Mouse (Mus musculus): ENCODE data around the gene Usp10. TPM values are rescaled to one million over a fixed set of nuclear protein-coding genes. Genes with fewer than 3 reads are reported as not detected.

The Usp10 gene
- polyA plus RNA-seq, 1 experiment from 2014 or later, result 144 TPM

GRCm38 (mm10) chr8:119883281-119883680 is 26.9 kb upstream of the Usp10 start:
- H3K9ac ChIP-seq (ENCODE audit: low read length), result no peak overlapping the region
- WGBS, result 89% methylated on average over 7 of the region's 7 CpGs

DNA sequence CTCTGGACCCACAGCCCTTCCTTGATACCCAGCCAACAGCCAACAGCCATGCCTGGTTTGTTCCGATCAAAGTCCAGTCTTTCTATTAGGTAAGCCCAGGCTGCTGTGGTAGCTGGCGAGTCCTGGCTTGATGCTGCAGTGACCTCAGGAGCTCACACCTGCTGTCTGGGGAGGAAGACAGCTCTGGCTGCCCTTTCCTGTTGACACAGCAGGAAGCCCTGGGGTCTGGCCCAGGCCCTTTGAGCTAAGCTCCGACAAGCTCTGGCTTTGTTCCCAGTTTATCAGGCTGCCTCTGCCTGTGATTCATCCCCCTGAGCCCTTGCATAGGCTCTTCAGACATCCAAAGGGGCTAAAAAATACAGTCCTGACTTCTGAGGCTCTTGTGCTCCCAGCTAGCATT is 24.5 kb upstream of the Usp10 start:
- Histone ChIP-seq H3K9me3 (ENCODE audit: control insufficient read depth, low read length) (no peaks in the 10 kb centered on the region), H3K36me3 (ENCODE audit: control insufficient read depth, insufficient read depth, low read length) (no peaks in the 10 kb centered on the region), H3K4me3 (ENCODE audit: low read depth, low read length) (no peak overlapping the region), H3K4me1 (replicated peaks; ENCODE audit: control insufficient read depth, insufficient read depth, low read length) (peaks cover 9% of the 10 kb centered on the region), H3K27me3 (replicated peaks; ENCODE audit: control insufficient read depth, insufficient read depth, low read length) (no peaks in the 10 kb centered on the region), H3K4me2 (ENCODE audit: low read length) (no peak overlapping the region), H3K27ac (ENCODE audit: low read depth) (peak overlapping the region; percentile 51), H3K9ac (ENCODE audit: low read length) (no peak overlapping the region)
- peak; percentile 50 for ATAC-seq (replicated peaks; ENCODE audit: low FRiP score, low TSS enrichment, low read depth)
- WGBS, result 18% methylated on average over 3 of the region's 3 CpGs
- DNase-seq (ENCODE audit: low spot score), result peak; percentile 62

More at GRCm38 (mm10) chr8:119883281-119883680, 26.9 kb upstream of the Usp10 start:
- Histone ChIP-seq H3K36me3 (ENCODE audit: control insufficient read depth, insufficient read depth, low read length) (no peaks in the 10 kb centered on the region), H3K27ac (ENCODE audit: low read depth) (no peak overlapping the region), H3K9me3 (ENCODE audit: control insufficient read depth, low read length) (no peaks in the 10 kb centered on the region), H3K4me3 (ENCODE audit: low read depth, low read length) (no peak overlapping the region), H3K27me3 (replicated peaks; ENCODE audit: control insufficient read depth, insufficient read depth, low read length) (no peaks in the 10 kb centered on the region), H3K4me1 (replicated peaks; ENCODE audit: control insufficient read depth, insufficient read depth, low read length) (peaks cover 9% of the 10 kb centered on the region), H3K4me2 (ENCODE audit: low read length) (no peak overlapping the region)
- ATAC-seq (replicated peaks; ENCODE audit: low FRiP score, low TSS enrichment, low read depth) (no peak), DNase-seq (ENCODE audit: low spot score) (no peak)

DNA sequence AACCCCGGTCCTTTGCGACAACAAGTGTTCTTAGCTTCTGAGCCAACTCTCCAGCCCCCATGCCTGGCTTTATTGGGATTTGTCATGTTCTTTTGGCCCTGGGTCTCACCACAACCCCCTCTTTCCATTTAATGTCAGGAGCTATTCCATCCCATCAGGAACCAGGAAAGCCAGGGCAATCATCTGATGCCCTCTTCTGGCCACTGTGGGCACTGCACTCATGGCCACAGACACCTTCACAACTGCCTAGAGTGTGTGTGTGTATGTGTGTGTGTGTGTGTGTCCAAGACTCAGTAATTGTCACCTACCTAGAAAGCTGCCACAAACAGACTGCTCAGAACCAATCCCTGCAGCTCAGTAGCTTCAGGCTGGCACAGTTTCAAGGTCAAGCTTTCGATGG is 23.0 kb upstream of the Usp10 start:
- Histone ChIP-seq H3K4me1 (replicated peaks; ENCODE audit: control insufficient read depth, insufficient read depth, low read length) (peaks cover 9% of the 10 kb centered on the region), H3K27me3 (replicated peaks; ENCODE audit: control insufficient read depth, insufficient read depth, low read length) (no peaks in the 10 kb centered on the region), H3K27ac (ENCODE audit: low read depth) (no peak overlapping the region), H3K4me2 (ENCODE audit: low read length) (no peak overlapping the region), H3K9me3 (ENCODE audit: control insufficient read depth, low read length) (no peaks in the 10 kb centered on the region), H3K9ac (ENCODE audit: low read length) (no peak overlapping the region), H3K4me3 (ENCODE audit: low read depth, low read length) (no peak overlapping the region), H3K36me3 (ENCODE audit: control insufficient read depth, insufficient read depth, low read length) (no peaks in the 10 kb centered on the region)
- 96% methylated on average over 3 of the region's 3 CpGs for WGBS
- DNase-seq (ENCODE audit: low spot score), result peak; percentile 73
- no peak for ATAC-seq (replicated peaks; ENCODE audit: low FRiP score, low TSS enrichment, low read depth)

DNA sequence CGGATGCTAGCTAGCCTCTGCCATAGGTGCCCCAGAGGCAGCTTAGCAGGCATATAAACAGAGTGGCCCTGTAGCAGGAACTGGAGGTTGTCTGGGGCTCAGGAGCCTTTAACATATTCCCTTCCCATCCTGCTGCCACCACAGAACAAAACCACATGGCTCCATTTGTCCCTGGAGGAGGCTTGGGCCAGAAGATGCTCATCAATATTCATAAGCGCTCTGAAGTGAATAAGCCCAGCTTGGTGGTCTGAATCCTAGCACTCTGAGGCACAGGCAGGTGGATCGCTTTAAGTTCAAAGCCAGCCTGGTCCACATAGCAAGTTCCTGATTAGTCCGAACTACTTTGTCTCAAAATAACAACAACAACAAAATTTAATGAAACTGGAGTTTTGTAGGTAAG is 22.1 kb upstream of the Usp10 start:
- Histone ChIP-seq H3K9me3 (ENCODE audit: control insufficient read depth, low read length) (no peaks in the 10 kb centered on the region), H3K4me2 (ENCODE audit: low read length) (no peak overlapping the region), H3K27ac (ENCODE audit: low read depth) (no peak overlapping the region), H3K4me3 (ENCODE audit: low read depth, low read length) (no peak overlapping the region), H3K27me3 (replicated peaks; ENCODE audit: control insufficient read depth, insufficient read depth, low read length) (no peaks in the 10 kb centered on the region), H3K9ac (ENCODE audit: low read length) (no peak overlapping the region), H3K4me1 (replicated peaks; ENCODE audit: control insufficient read depth, insufficient read depth, low read length) (peaks cover 9% of the 10 kb centered on the region), H3K36me3 (ENCODE audit: control insufficient read depth, insufficient read depth, low read length) (no peaks in the 10 kb centered on the region)
- WGBS, result 68% methylated on average over 4 of the region's 4 CpGs
- ATAC-seq (replicated peaks; ENCODE audit: low FRiP score, low TSS enrichment, low read depth) (no peak), DNase-seq (ENCODE audit: low spot score) (no peak)

DNA sequence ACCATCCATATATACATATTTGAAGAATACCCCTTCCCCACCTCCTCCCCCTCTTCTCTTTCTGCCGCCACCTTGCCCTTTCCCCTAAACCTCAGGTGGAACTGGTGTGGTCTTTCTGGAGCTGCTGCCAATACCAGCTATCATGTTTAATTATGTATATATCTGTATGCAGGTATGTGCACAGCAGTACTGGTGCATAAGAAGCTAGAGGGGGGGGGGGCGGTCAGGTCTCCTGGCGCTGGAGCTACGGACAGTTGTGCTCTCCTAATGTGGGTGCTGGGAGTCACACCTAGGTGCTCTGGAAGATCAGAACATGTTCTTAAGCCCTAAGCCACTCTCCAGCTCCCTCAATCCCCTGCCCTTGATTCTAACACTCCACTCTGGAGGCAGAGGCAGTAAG is 13.1 kb upstream of the Usp10 start:
- Histone ChIP-seq H3K4me1 (replicated peaks; ENCODE audit: control insufficient read depth, insufficient read depth, low read length) (no peaks in the 10 kb centered on the region), H3K36me3 (ENCODE audit: control insufficient read depth, insufficient read depth, low read length) (no peaks in the 10 kb centered on the region), H3K27ac (ENCODE audit: low read depth) (no peak overlapping the region), H3K4me3 (ENCODE audit: low read depth, low read length) (no peak overlapping the region), H3K4me2 (ENCODE audit: low read length) (no peak overlapping the region), H3K27me3 (replicated peaks; ENCODE audit: control insufficient read depth, insufficient read depth, low read length) (peaks cover 12% of the 10 kb centered on the region), H3K9ac (ENCODE audit: low read length) (no peak overlapping the region), H3K9me3 (ENCODE audit: control insufficient read depth, low read length) (no peaks in the 10 kb centered on the region)
- DNase-seq (ENCODE audit: low spot score) (no peak), ATAC-seq (replicated peaks; ENCODE audit: low FRiP score, low TSS enrichment, low read depth) (no peak)
- WGBS, result 74% methylated on average over 4 of the region's 4 CpGs

DNA sequence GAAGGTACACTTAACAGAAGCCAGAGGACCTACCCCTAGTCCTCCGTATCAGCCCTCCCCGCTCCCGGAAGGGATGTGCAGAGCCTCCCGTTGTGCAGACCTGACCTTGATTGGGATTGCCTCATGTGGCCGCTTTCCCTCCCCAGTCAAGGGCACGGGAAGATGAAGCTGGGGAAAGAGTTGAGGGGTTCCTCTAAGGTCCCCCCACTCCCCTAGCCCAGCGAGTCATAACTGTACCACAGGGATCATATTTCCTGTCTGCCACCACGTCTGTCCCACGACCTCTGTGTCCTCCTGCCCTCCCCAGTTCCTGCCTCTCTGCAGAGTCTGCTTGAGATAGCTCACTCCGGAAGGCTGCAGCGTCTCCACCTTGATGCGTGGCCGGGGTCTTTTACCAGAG is 12.2 kb upstream of the Usp10 start:
- ATAC-seq (replicated peaks; ENCODE audit: low FRiP score, low TSS enrichment, low read depth) (no peak), DNase-seq (ENCODE audit: low spot score) (no peak)
- Histone ChIP-seq H3K4me2 (ENCODE audit: low read length) (no peak overlapping the region), H3K36me3 (ENCODE audit: control insufficient read depth, insufficient read depth, low read length) (no peaks in the 10 kb centered on the region), H3K27me3 (replicated peaks; ENCODE audit: control insufficient read depth, insufficient read depth, low read length) (peaks cover 12% of the 10 kb centered on the region), H3K4me3 (ENCODE audit: low read depth, low read length) (no peak overlapping the region), H3K9ac (ENCODE audit: low read length) (no peak overlapping the region), H3K4me1 (replicated peaks; ENCODE audit: control insufficient read depth, insufficient read depth, low read length) (no peaks in the 10 kb centered on the region), H3K9me3 (ENCODE audit: control insufficient read depth, low read length) (no peaks in the 10 kb centered on the region), H3K27ac (ENCODE audit: low read depth) (no peak overlapping the region)
- WGBS, result 16% methylated on average over 13 of the region's 13 CpGs

- no peak overlapping the region for H3K27ac ChIP-seq (ENCODE audit: low read depth)
- no peaks in the 10 kb centered on the region for H3K9me3 ChIP-seq (ENCODE audit: control insufficient read depth, low read length)
- H3K4me1 ChIP-seq (replicated peaks; ENCODE audit: control insufficient read depth, insufficient read depth, low read length), result no peaks in the 10 kb centered on the region; the same call in 1 of the 2 replicates
- ATAC-seq (replicated peaks; ENCODE audit: low FRiP score, low TSS enrichment, low read depth) (no peak), DNase-seq (ENCODE audit: low spot score) (no peak)
- no peak overlapping the region for H3K4me2 ChIP-seq (ENCODE audit: low read length)
- 65% methylated on average over 3 of the region's 3 CpGs for WGBS
- H3K4me3 ChIP-seq (ENCODE audit: low read depth, low read length), result no peak overlapping the region
- no peak overlapping the region for H3K9ac ChIP-seq (ENCODE audit: low read length)
- peaks cover 12% of the 10 kb centered on the region for H3K27me3 ChIP-seq (replicated peaks; ENCODE audit: control insufficient read depth, insufficient read depth, low read length)
- H3K36me3 ChIP-seq (ENCODE audit: control insufficient read depth, insufficient read depth, low read length), result no peaks in the 10 kb centered on the region
Observed at GRCm38 (mm10) chr8:119901349-119901748, 8.8 kb upstream of the Usp10 start.

DNA sequence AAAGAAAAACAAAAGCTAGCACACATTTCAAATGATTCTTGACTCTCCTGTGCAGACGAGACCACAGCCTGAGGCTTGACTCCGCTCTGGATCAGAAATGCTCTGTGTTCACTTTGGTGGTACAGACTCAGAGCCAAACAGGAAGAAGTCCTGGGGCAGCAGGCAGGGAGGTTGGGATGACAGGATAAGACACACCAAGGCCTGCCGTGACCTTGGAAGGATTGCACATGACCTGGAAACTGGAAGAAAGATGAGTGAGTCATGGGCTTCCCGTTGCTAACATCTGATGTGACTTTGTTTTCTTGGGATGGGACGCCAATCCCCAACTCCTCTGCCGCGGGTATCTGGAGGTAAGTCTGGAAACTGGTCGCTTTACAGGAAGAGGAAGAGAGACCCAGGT is 8.2 kb upstream of the Usp10 start:
- no peak overlapping the region for H3K4me2 ChIP-seq (ENCODE audit: low read length)
- ATAC-seq (replicated peaks; ENCODE audit: low FRiP score, low TSS enrichment, low read depth) (no peak), DNase-seq (ENCODE audit: low spot score) (no peak)
- no peaks in the 10 kb centered on the region for H3K9me3 ChIP-seq (ENCODE audit: control insufficient read depth, low read length)
- H3K27ac ChIP-seq (ENCODE audit: low read depth), result no peak overlapping the region
- no peak overlapping the region for H3K9ac ChIP-seq (ENCODE audit: low read length)
- no peaks in the 10 kb centered on the region; the same call in 1 of the 2 replicates for H3K4me1 ChIP-seq (replicated peaks; ENCODE audit: control insufficient read depth, insufficient read depth, low read length)
- peaks cover 11% of the 10 kb centered on the region for H3K27me3 ChIP-seq (replicated peaks; ENCODE audit: control insufficient read depth, insufficient read depth, low read length)
- WGBS, result 69% methylated on average over 8 of the region's 8 CpGs
- no peaks in the 10 kb centered on the region for H3K36me3 ChIP-seq (ENCODE audit: control insufficient read depth, insufficient read depth, low read length)
- H3K4me3 ChIP-seq (ENCODE audit: low read depth, low read length), result no peak overlapping the region

DNA sequence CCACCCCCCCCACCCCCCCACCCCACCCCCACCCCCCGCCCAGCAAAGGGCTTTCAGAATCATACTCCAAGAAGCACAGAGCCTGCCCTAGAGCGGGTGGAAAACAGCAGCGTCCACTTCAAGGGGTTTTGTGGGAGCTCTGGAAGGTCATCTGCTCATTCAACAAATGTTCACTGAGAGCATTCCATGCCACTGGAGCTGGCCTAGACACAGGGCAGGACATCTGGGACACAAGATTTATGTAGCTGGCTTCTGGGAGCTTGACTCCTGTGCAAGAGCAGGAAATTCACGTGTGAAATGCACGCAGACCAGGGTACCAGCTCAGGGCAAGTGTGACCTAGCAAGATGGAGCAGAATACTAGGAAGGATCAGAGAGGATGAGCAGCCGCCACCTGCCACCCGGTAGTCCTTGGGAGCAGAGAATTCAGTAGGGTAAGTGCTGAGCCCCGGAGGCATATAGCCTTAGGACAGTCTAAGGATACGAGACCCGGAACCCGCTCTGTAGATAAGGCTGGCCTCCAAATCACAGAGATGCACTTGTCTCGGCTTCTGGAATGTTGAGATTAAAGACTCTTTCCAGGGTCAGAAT is 5.7 kb upstream of the Usp10 start:
- WGBS, result 40% methylated on average over 12 of the region's 12 CpGs
- no peak for DNase-seq (ENCODE audit: low spot score)

More for the DNA sequence above, 5.7 kb upstream of the Usp10 start:
- Histone ChIP-seq H3K9ac (ENCODE audit: low read length) (no peak overlapping the region), H3K4me2 (ENCODE audit: low read length) (no peak overlapping the region), H3K9me3 (ENCODE audit: control insufficient read depth, low read length) (no peaks in the 10 kb centered on the region), H3K27ac (ENCODE audit: low read depth) (no peak overlapping the region), H3K4me1 (replicated peaks; ENCODE audit: control insufficient read depth, insufficient read depth, low read length) (no peaks in the 10 kb centered on the region; the same call in 1 of the 2 replicates), H3K4me3 (ENCODE audit: low read depth, low read length) (no peak overlapping the region), H3K27me3 (replicated peaks; ENCODE audit: control insufficient read depth, insufficient read depth, low read length) (no peaks in the 10 kb centered on the region), H3K36me3 (ENCODE audit: control insufficient read depth, insufficient read depth, low read length) (no peaks in the 10 kb centered on the region)
- ATAC-seq (replicated peaks; ENCODE audit: low FRiP score, low TSS enrichment, low read depth), result no peak

All from intestine, embryonic 14.5 days (tissue).